Mouse (Mus musculus): Measurements from ENCODE around the gene Ush2a. TPM values are rescaled to one million over a fixed set of nuclear protein-coding genes. Genes with fewer than 3 reads are reported as not detected.

The Ush2a gene
- polyA plus RNA-seq, 1 experiment: not detected

GRCm38 (mm10) chr1:188410547-188410946, 148.7 kb downstream of the Ush2a start:
- TF ChIP-seq CTCF (IDR thresholded peaks at IDR 0.05; ENCODE audit: insufficient read depth, low read depth, low read length): no peak
- TF ChIP-seq POLR2A (IDR thresholded peaks at IDR 0.05; ENCODE audit: insufficient read depth, low read depth, low read length): no peak
- no peak overlapping the region for H3K4me3 ChIP-seq (ENCODE audit: insufficient read depth, low read depth, low read length)
- no peaks in the 10 kb centered on the region for H3K4me1 ChIP-seq (ENCODE audit: control insufficient read depth, insufficient read depth, low read length)
- WGBS: 92% methylated on average over 3 of the region's 3 CpGs
- H3K27ac ChIP-seq (ENCODE audit: insufficient read depth, low read depth, low read length): no peak overlapping the region

- no peak overlapping the region for H3K4me3 ChIP-seq (ENCODE audit: insufficient read depth, low read depth, low read length)
- H3K4me1 ChIP-seq (ENCODE audit: control insufficient read depth, insufficient read depth, low read length): no peaks in the 10 kb centered on the region
- 90% methylated on average over 2 of the region's 2 CpGs for WGBS
- no peak overlapping the region for H3K27ac ChIP-seq (ENCODE audit: insufficient read depth, low read depth, low read length)
- no peak for TF ChIP-seq CTCF (IDR thresholded peaks at IDR 0.05; ENCODE audit: insufficient read depth, low read depth, low read length)
- no peak for TF ChIP-seq POLR2A (IDR thresholded peaks at IDR 0.05; ENCODE audit: insufficient read depth, low read depth, low read length)
These were observed 158.7 kb downstream of the Ush2a start for GRCm38 (mm10) chr1:188420543-188420942.

GRCm38 (mm10) chr1:188428172-188428571, 166.3 kb downstream of the Ush2a start:
- no peak overlapping the region for H3K27ac ChIP-seq (ENCODE audit: insufficient read depth, low read depth, low read length)
- no peak overlapping the region for H3K4me3 ChIP-seq (ENCODE audit: insufficient read depth, low read depth, low read length)
- no peak for TF ChIP-seq POLR2A (IDR thresholded peaks at IDR 0.05; ENCODE audit: insufficient read depth, low read depth, low read length)
- no peaks in the 10 kb centered on the region for H3K4me1 ChIP-seq (ENCODE audit: control insufficient read depth, insufficient read depth, low read length)
- WGBS: 91% methylated on average over 6 of the region's 6 CpGs

GRCm38 (mm10) chr1:188430689-188431088, 168.9 kb downstream of the Ush2a start:
- Histone ChIP-seq H3K4me1 (ENCODE audit: control insufficient read depth, insufficient read depth, low read length) (no peaks in the 10 kb centered on the region), H3K4me3 (ENCODE audit: insufficient read depth, low read depth, low read length) (no peak overlapping the region), H3K27ac (ENCODE audit: insufficient read depth, low read depth, low read length) (no peak overlapping the region)
- 55% methylated on average over 3 of the region's 3 CpGs for WGBS
- no peak for TF ChIP-seq POLR2A (IDR thresholded peaks at IDR 0.05; ENCODE audit: insufficient read depth, low read depth, low read length)
- TF ChIP-seq CTCF (IDR thresholded peaks at IDR 0.05; ENCODE audit: insufficient read depth, low read depth, low read length): no peak

GRCm38 (mm10) chr1:188447964-188448363, 186.1 kb downstream of the Ush2a start:
- Histone ChIP-seq H3K27ac (ENCODE audit: insufficient read depth, low read depth, low read length) (no peak overlapping the region), H3K4me1 (ENCODE audit: control insufficient read depth, insufficient read depth, low read length) (no peaks in the 10 kb centered on the region), H3K4me3 (ENCODE audit: insufficient read depth, low read depth, low read length) (no peak overlapping the region)
- TF ChIP-seq CTCF (IDR thresholded peaks at IDR 0.05; ENCODE audit: insufficient read depth, low read depth, low read length) (no peak), POLR2A (IDR thresholded peaks at IDR 0.05; ENCODE audit: insufficient read depth, low read depth, low read length) (no peak)
- WGBS: 78% methylated on average over 5 of the region's 5 CpGs

GRCm38 (mm10) chr1:188456466-188457175, 194.8 kb downstream of the Ush2a start:
- H3K4me1 ChIP-seq (ENCODE audit: control insufficient read depth, insufficient read depth, low read length): peaks cover 2% of the 10 kb centered on the region; the same call in 1 of the 2 replicates
- no peak overlapping the region for H3K4me3 ChIP-seq (ENCODE audit: insufficient read depth, low read depth, low read length)
- no peak overlapping the region for H3K27ac ChIP-seq (ENCODE audit: insufficient read depth, low read depth, low read length)
- WGBS: 60% methylated on average over 13 of the region's 13 CpGs
- TF ChIP-seq CTCF (IDR thresholded peaks at IDR 0.05; ENCODE audit: insufficient read depth, low read depth, low read length): no peak
- no peak for TF ChIP-seq POLR2A (IDR thresholded peaks at IDR 0.05; ENCODE audit: insufficient read depth, low read depth, low read length)

- TF ChIP-seq CTCF (IDR thresholded peaks at IDR 0.05; ENCODE audit: insufficient read depth, low read depth, low read length) (no peak), POLR2A (IDR thresholded peaks at IDR 0.05; ENCODE audit: insufficient read depth, low read depth, low read length) (no peak)
- H3K4me3 ChIP-seq (ENCODE audit: insufficient read depth, low read depth, low read length): no peak overlapping the region
- H3K27ac ChIP-seq (ENCODE audit: insufficient read depth, low read depth, low read length): no peak overlapping the region
- 50% methylated on average over 13 of the region's 13 CpGs for WGBS
- peaks cover 2% of the 10 kb centered on the region; the same call in 1 of the 2 replicates for H3K4me1 ChIP-seq (ENCODE audit: control insufficient read depth, insufficient read depth, low read length)
These were observed 195.6 kb downstream of the Ush2a start for GRCm38 (mm10) chr1:188457221-188458008.

GRCm38 (mm10) chr1:188461203-188461602, 199.4 kb downstream of the Ush2a start:
- Histone ChIP-seq H3K4me1 (ENCODE audit: control insufficient read depth, insufficient read depth, low read length) (peaks cover 2% of the 10 kb centered on the region; the same call in 1 of the 2 replicates), H3K27ac (ENCODE audit: insufficient read depth, low read depth, low read length) (no peak overlapping the region), H3K4me3 (ENCODE audit: insufficient read depth, low read depth, low read length) (no peak overlapping the region)
- WGBS: 87% methylated on average over 2 of the region's 2 CpGs
- no peak for TF ChIP-seq CTCF (IDR thresholded peaks at IDR 0.05; ENCODE audit: insufficient read depth, low read depth, low read length)
- TF ChIP-seq POLR2A (IDR thresholded peaks at IDR 0.05; ENCODE audit: insufficient read depth, low read depth, low read length): no peak

GRCm38 (mm10) chr1:188464653-188465052, 202.8 kb downstream of the Ush2a start:
- TF ChIP-seq CTCF (IDR thresholded peaks at IDR 0.05; ENCODE audit: insufficient read depth, low read depth, low read length) (no peak), POLR2A (IDR thresholded peaks at IDR 0.05; ENCODE audit: insufficient read depth, low read depth, low read length) (no peak)

More at GRCm38 (mm10) chr1:188464653-188465052, 202.8 kb downstream of the Ush2a start:
- Histone ChIP-seq H3K4me1 (ENCODE audit: control insufficient read depth, insufficient read depth, low read length) (no peaks in the 10 kb centered on the region), H3K4me3 (ENCODE audit: insufficient read depth, low read depth, low read length) (no peak overlapping the region), H3K27ac (ENCODE audit: insufficient read depth, low read depth, low read length) (no peak overlapping the region)

Data from olfactory bulb, adult 2 months (tissue).